Mouse (Mus musculus) intestine, embryonic 14.5 days (tissue): ENCODE data around the gene Nsrp1. TPM values are rescaled to one million over a fixed set of nuclear protein-coding genes. Genes with fewer than 3 reads are reported as not detected.

Source experiments
- ATAC-seq: fragments of 200-750 bp; cut with Nextera tagmentation; replicated peaks from 2 replicates; pipeline ENCODE4 v1.8.0; 2017; ENCODE audit warnings: low read depth, moderate number of reproducible peaks, moderate TSS enrichment, moderate library complexity; ENCODE audit not compliant: low FRiP score, low TSS enrichment
- DNase-seq: peaks from one replicate; pipeline ENCODE4 v3.0.0-alpha.2; 2018; ENCODE audit warnings: low spot score
- H3K27ac ChIP-seq: fragments of 300-500 bp; sonication (generic); 2 replicates; pipeline ENCODE4 v1.5.1; 2014; ENCODE audit warnings: low read depth, mild to moderate bottlenecking, control low read depth
- H3K27me3 ChIP-seq: fragments of 300-500 bp; sonication (generic); replicated peaks from 2 replicates; pipeline ENCODE4 v1.6.1; 2014; ENCODE audit warnings: low read length, control low read depth; ENCODE audit not compliant: control insufficient read depth, insufficient read depth
- H3K36me3 ChIP-seq: fragments of 300-500 bp; sonication (generic); 2 replicates; pipeline ENCODE4 v1.6.1; 2014; ENCODE audit warnings: low read length, control low read depth; ENCODE audit not compliant: control insufficient read depth, insufficient read depth
- H3K4me1 ChIP-seq: fragments of 300-500 bp; sonication (generic); replicated peaks from 2 replicates; pipeline ENCODE4 v1.6.1; 2014; ENCODE audit warnings: low read length, control low read depth, mixed read lengths; ENCODE audit not compliant: control insufficient read depth, insufficient read depth
- H3K4me2 ChIP-seq: fragments of 300-500 bp; sonication (generic); 2 replicates; pipeline ENCODE4 v1.6.1; 2014; ENCODE audit warnings: low read length
- H3K4me3 ChIP-seq: fragments of 300-500 bp; sonication (generic); 2 replicates; pipeline ENCODE4 v1.5.1; 2014; ENCODE audit warnings: low read depth, low read length, control low read depth, mixed read lengths
- H3K9ac ChIP-seq: fragments of 300-500 bp; sonication (generic); 2 replicates; pipeline ENCODE4 v1.6.1; 2014; ENCODE audit warnings: mild to moderate bottlenecking, low read length
- H3K9me3 ChIP-seq: fragments of 300-500 bp; sonication (generic); 2 replicates; pipeline ENCODE4 v1.6.1; 2016; ENCODE audit warnings: low read length, control low read depth; ENCODE audit not compliant: control insufficient read depth
- WGBS: fragments of 180-500 bp; shearing (Covaris S2); extraction: QIAGEN DNeasy Blood & Tissue Kit; methylation state at CpG from one replicate; pipeline ENCODE4 v1.1.7; 2014; 5-methylcytosine and 5-hydroxymethylcytosine counted together
- polyA plus RNA-seq: library from polyadenylated mRNA; unstranded; fragments of >200 nt; fragmentation: Nextera tagmentation; extraction: Ambion mirVana; gene quantifications from 2 replicates; pipeline ENCODE4 v1.2.1, GENCODE M21; 2014

The Nsrp1 gene
- polyA plus RNA-seq, 1 experiment from 2014 or later = 53.6 TPM

DNA sequence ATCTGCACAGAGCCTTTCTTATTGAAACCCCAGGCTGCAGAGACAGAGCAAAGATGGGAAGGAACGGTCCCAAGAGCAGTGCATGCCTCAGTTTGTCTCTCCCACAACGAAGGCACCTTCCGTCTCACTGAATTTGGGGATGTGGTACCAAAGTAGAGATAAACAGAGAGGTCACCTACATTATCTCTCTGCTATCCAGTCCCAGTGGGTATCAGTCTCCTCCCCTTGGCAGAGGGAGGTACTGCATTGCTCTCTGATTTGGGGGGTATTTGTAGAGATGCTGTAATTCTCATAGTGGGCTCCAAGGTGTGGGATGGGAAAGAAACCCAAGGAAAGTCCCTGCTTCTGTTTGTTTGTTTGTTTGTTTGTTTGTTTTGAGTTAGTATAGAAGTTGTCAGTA, 51.7 kb downstream of the Nsrp1 start:
- ATAC-seq = no peak
- H3K9me3 ChIP-seq = no peaks in the 10 kb centered on the region
- no peak overlapping the region for H3K4me3 ChIP-seq
- DNase-seq = no peak
- no peak overlapping the region for H3K27ac ChIP-seq
- H3K4me1 ChIP-seq = no peaks in the 10 kb centered on the region
- WGBS = 77% methylated on average over 3 of the region's 3 CpGs
- H3K36me3 ChIP-seq = no peaks in the 10 kb centered on the region
- no peak overlapping the region for H3K9ac ChIP-seq
- H3K4me2 ChIP-seq = no peak overlapping the region
- H3K27me3 ChIP-seq = no peaks in the 10 kb centered on the region

DNA sequence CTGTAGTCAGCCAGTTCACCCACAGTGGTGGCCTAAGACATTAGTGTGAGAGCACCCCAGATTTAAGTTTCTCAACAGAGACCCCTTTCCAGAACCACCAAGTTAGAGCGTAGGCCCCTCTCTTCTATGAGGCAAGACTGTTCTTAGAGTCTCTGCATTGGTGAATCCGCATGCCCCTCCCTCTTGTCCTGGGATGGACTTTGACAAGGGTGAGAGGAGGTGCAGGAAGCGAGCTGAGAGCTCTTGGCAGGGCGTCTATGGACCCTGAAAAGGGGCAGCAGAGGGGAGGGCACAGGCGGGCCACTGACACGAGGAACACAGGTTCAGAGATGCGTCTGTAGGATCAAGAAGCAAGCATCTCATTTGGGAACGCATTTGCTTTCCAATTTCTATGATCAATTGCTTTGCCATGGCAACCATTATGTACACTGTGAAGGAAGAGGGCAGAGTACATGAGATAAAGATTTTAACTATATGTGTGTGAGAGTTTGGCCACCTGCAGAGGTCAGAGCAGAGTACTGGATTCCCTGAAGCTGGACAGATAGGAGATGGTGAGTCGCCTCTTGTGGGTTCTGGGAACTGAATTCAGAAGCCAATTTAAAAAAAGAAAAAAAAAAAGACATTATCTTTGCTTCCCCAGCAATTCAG, 56.4 kb downstream of the Nsrp1 start:
- whole genome bisulfite sequencing = 70% methylated on average over 9 of the region's 9 CpGs
- Histone ChIP-seq H3K9me3 (no peaks in the 10 kb centered on the region), H3K27me3 (no peaks in the 10 kb centered on the region), H3K36me3 (no peaks in the 10 kb centered on the region), H3K4me2 (no peak overlapping the region), H3K9ac (no peak overlapping the region), H3K27ac (no peak overlapping the region), H3K4me3 (no peak overlapping the region), H3K4me1 (no peaks in the 10 kb centered on the region)
- DNase-seq (no peak), ATAC-seq (no peak)

DNA sequence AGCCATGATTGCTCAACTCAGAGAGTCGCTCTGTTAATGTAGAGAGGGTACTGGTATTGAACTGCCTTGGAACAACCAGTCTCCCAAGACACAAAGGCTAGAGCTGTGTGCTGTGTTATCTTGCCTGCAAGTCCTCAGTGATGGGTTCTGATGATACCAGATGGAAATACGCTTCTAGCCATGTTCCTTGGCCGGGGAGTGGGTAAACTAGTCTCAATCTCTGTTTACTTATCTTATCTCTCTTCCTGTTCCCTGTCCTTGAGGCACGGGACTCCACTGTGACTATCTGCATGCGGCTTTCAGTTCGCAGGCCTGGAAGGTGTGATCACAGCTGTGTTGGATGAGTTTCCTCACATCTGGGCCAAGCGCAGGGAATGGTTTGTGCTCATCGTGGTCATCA, 58.7 kb downstream of the Nsrp1 start:
- ATAC-seq (no peak), DNase-seq (no peak)
- H3K27ac ChIP-seq = no peak overlapping the region
- no peak overlapping the region for H3K4me3 ChIP-seq
- H3K9me3 ChIP-seq = no peaks in the 10 kb centered on the region
- no peak overlapping the region for H3K4me2 ChIP-seq
- no peaks in the 10 kb centered on the region for H3K27me3 ChIP-seq
- no peaks in the 10 kb centered on the region for H3K4me1 ChIP-seq
- no peak overlapping the region for H3K9ac ChIP-seq
- WGBS = 54% methylated on average over 8 of the region's 8 CpGs
- no peaks in the 10 kb centered on the region for H3K36me3 ChIP-seq

DNA sequence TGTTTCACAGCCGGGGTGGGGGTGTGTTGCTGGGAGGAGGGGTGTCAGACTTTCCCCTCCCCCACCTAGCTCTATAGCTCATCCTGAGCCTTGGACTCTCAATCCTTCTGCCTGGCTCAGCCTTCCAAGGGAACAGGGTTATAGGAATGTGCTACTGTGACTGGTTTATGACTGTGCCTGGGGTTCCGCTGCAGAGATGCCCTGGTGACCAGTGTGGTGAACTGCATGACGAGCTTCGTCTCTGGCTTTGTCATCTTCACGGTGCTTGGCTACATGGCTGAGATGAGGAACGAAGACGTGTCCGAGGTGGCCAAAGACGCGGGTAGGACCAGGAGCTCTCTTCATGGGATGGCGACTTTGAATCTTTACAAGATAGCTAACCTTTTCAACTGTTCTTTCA, 60.2 kb downstream of the Nsrp1 start:
- ATAC-seq (no peak), DNase-seq (no peak)
- Histone ChIP-seq H3K9ac (no peak overlapping the region), H3K9me3 (no peaks in the 10 kb centered on the region), H3K27ac (no peak overlapping the region), H3K4me1 (no peaks in the 10 kb centered on the region), H3K27me3 (no peaks in the 10 kb centered on the region), H3K4me2 (no peak overlapping the region), H3K4me3 (no peak overlapping the region), H3K36me3 (no peaks in the 10 kb centered on the region)
- 79% methylated on average over 11 of the region's 11 CpGs for WGBS

DNA sequence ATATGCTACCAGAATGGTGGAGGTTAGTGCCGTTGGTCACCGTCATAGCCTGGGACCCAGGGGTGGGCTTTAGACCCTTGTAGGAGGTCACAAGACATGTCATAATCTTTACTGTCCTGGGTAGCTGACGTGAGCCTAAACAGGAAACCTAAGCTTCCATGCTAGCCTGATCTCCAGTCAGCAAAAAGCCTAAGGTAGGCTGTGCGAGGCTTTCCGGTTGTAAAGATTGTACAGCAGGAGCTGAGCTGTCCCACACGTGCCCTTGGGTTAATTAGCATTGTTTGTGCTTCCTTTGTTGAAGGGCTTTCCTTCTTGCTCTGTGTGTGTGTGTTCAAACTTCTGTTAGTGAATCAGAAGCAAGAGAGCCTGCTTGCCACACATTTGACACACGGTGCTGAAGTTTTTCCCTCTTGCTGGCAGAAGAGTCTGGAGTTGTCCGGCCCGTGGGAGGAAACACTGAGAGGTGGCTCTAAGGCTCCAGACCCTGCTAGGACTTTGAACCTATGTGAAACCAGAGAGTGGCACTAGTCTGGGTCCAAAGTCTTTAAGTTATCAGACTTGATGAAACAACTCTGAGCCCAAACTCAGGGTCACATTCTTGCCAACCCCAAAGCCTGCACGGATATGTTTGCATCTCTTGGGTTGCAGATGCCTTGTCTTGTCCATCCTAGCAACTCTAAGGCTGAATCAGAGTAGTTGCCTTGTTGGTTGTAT, 67.3 kb downstream of the Nsrp1 start:
- WGBS = 74% methylated on average over 10 of the region's 10 CpGs
- H3K4me1 ChIP-seq = no peaks in the 10 kb centered on the region
- no peak overlapping the region for H3K4me2 ChIP-seq
- no peak overlapping the region for H3K27ac ChIP-seq
- H3K4me3 ChIP-seq = no peak overlapping the region
- no peak for DNase-seq
- no peaks in the 10 kb centered on the region for H3K27me3 ChIP-seq
- no peak for ATAC-seq
- H3K36me3 ChIP-seq = no peaks in the 10 kb centered on the region
- H3K9ac ChIP-seq = no peak overlapping the region
- H3K9me3 ChIP-seq = no peaks in the 10 kb centered on the region

DNA sequence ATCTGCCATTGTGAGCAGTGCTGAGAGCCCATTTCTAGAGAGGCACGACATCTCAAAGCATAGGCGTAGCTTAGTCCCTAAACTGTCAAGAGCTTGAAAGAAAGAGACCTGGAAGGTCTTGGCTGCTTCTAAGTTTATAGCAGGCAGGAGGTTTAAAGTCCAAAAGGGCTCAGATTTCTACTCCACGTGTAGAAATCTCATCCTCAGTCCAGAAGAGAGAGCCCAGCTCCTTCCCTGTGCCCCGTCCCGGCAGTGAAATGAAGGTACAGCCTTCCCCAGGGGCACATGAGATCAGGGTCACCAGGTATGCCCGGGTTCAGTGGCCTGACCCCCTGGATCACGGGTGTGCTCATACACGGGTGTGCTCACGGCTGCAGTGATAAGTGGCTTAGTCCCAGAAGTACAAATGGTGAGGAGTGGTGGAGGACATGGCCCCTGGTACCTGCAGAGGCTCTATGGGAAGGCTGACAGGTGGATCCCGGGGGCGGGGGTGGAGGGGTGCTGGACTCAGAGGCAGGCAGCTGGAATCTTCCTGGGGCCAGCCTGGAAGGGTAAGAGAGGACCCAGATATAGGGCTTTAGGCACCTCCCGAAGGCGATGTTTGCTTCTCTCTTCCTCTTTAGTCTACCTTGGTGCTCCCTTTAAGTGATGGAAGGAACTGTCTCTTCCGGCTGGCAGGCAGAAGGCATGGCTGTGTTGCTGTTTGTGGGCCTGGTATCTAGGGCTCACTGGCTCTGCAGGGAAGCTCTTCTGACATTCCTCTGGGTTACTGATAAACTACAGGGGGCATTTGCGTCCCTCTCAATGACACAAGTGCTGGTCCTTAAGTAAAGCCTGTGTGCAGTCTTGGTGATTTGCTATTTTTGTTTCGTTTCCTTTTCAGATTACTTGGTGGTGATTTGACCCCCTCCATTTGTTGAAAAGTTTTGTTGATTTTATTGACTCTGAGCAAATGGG, 68.9 kb downstream of the Nsrp1 start:
- Histone ChIP-seq H3K27me3 (no peaks in the 10 kb centered on the region), H3K36me3 (no peaks in the 10 kb centered on the region), H3K4me1 (no peaks in the 10 kb centered on the region), H3K9me3 (no peaks in the 10 kb centered on the region), H3K27ac (peak overlapping the region; percentile 43; the same call in 1 of the 2 replicates), H3K4me3 (no peak overlapping the region), H3K9ac (no peak overlapping the region), H3K4me2 (peak overlapping the region; percentile 33)
- 58% methylated on average over 16 of the region's 16 CpGs for WGBS
- peak; percentile 60 for DNase-seq
- ATAC-seq = 0 out of 2 replicates have a peak, but pooled peaks have one; percentile 32

DNA sequence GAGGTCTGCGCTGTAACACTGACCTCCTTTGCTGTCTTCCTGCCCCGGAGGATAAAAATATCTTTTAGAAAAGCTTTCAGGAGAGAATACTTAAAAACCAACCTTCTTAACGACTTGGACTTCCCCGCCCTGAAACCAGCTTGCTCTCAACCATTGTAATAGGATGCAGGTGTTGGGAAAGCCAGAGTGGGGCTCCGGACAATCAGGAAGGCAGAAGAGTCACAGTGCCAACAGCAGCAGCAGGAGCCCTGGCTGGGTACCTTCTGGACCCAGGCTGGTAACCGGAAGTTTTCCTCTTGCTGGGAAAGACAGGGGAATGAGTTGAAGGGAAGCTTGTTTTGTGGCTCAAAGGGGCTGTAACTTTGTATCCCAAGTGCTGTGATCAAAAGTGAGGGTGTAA, 71.6 kb downstream of the Nsrp1 start:
- Histone ChIP-seq H3K4me1 (no peaks in the 10 kb centered on the region), H3K4me3 (no peak overlapping the region), H3K9me3 (no peaks in the 10 kb centered on the region), H3K27ac (no peak overlapping the region), H3K36me3 (no peaks in the 10 kb centered on the region), H3K27me3 (no peaks in the 10 kb centered on the region), H3K4me2 (no peak overlapping the region), H3K9ac (no peak overlapping the region)
- DNase-seq (no peak), ATAC-seq (no peak)
- 48% methylated on average over 6 of the region's 6 CpGs for WGBS

DNA sequence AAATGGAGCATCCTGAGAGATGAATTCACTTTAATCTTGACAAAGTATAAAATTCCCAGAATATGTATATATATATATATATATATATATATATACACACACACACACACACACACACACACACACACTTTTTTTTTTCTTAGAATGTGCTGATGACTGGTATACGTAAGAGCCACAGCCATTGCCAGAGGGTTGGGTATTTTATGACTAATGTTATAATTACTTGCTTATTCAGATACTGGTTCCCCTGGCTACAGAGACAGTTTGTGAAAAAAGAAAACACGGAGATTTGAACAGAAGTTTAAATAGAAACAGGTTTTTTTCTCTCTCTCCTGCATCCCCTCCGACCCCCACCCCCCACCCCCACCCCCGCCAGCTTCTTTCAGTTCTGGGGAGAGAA, 72.4 kb downstream of the Nsrp1 start:
- no peak overlapping the region for H3K9ac ChIP-seq
- no peak overlapping the region for H3K4me2 ChIP-seq
- no peaks in the 10 kb centered on the region for H3K9me3 ChIP-seq
- WGBS = 50% methylated on average over 4 of the region's 4 CpGs
- no peak for DNase-seq
- no peaks in the 10 kb centered on the region for H3K27me3 ChIP-seq
- no peaks in the 10 kb centered on the region for H3K36me3 ChIP-seq
- no peaks in the 10 kb centered on the region for H3K4me1 ChIP-seq
- H3K4me3 ChIP-seq = no peak overlapping the region
- no peak for ATAC-seq
- H3K27ac ChIP-seq = no peak overlapping the region
